Mouse (Mus musculus) spleen, adult 12 weeks (tissue): Measurements from ENCODE around the gene Ihh.

Experiments
- DNase-seq: peaks from one replicate; pipeline ENCODE4 v3.0.0; 2022; ENCODE audit warnings: low spot score

The Ihh gene

GRCm38 (mm10) chr1:74951556-74952210 lies at the start of gene Ihh:
Gene Ihh, minus strand, starts transcription at chr1:74951672.
- no peak for DNase-seq

GRCm38 (mm10) chr1:75001183-75001582 lies 49.7 kb upstream of the Ihh start:
- no peak for DNase-seq

- peak; percentile 11 for DNase-seq
Observed at GRCm38 (mm10) chr1:75000496-75000895, 49.0 kb upstream of the Ihh start.

- no peak for DNase-seq
Observed at GRCm38 (mm10) chr1:74999173-74999572, 47.7 kb upstream of the Ihh start.

GRCm38 (mm10) chr1:74997231-74997630 lies 45.8 kb upstream of the Ihh start:
- DNase-seq: no peak

GRCm38 (mm10) chr1:74977001-74977400 lies 25.5 kb upstream of the Ihh start:
- no peak for DNase-seq

- DNase-seq: no peak
Observed at GRCm38 (mm10) chr1:74975936-74976335, 24.5 kb upstream of the Ihh start.

- no peak for DNase-seq
Observed at GRCm38 (mm10) chr1:74973590-74973989, 22.1 kb upstream of the Ihh start.

GRCm38 (mm10) chr1:74971353-74972050 lies 20.0 kb upstream of the Ihh start:
- DNase-seq: no peak

GRCm38 (mm10) chr1:74967962-74968580 lies 16.6 kb upstream of the Ihh start:
- no peak for DNase-seq

- DNase-seq: no peak
Observed at GRCm38 (mm10) chr1:74964494-74965215, 13.2 kb upstream of the Ihh start.

- no peak for DNase-seq
Observed at GRCm38 (mm10) chr1:74962853-74963227, 11.4 kb upstream of the Ihh start.

- DNase-seq: no peak
Observed at GRCm38 (mm10) chr1:74962126-74962852, 10.8 kb upstream of the Ihh start.

- DNase-seq: no peak
Observed at GRCm38 (mm10) chr1:74961722-74962121, 10.2 kb upstream of the Ihh start.

- no peak for DNase-seq
Observed at GRCm38 (mm10) chr1:74960059-74960458, 8.6 kb upstream of the Ihh start.

GRCm38 (mm10) chr1:74950576-74951490 lies 639 bp downstream of the Ihh start:
- DNase-seq: no peak

GRCm38 (mm10) chr1:74950066-74950465 lies 1.4 kb downstream of the Ihh start:
- no peak for DNase-seq

GRCm38 (mm10) chr1:74949666-74950050 lies 1.8 kb downstream of the Ihh start:
- DNase-seq: no peak

- DNase-seq: no peak
Observed at GRCm38 (mm10) chr1:74948784-74949665, 2.4 kb downstream of the Ihh start.
